Mouse (Mus musculus): ENCODE results near the gene Fbxo6. TPM values are rescaled to one million over a fixed set of nuclear protein-coding genes. Genes with fewer than 3 reads are reported as not detected.
"Not testable (repeated sequence)": the region's sequence is repeated elsewhere in the genome, so short reads cannot be mapped to it uniquely, and the experiment has no call there.

Gene Fbxo6
- polyA plus RNA-seq (2011; ENCODE audit: insufficient read length, low read depth, missing spikeins) = 23.2 and 30.3 TPM in 2 replicates

DNA sequence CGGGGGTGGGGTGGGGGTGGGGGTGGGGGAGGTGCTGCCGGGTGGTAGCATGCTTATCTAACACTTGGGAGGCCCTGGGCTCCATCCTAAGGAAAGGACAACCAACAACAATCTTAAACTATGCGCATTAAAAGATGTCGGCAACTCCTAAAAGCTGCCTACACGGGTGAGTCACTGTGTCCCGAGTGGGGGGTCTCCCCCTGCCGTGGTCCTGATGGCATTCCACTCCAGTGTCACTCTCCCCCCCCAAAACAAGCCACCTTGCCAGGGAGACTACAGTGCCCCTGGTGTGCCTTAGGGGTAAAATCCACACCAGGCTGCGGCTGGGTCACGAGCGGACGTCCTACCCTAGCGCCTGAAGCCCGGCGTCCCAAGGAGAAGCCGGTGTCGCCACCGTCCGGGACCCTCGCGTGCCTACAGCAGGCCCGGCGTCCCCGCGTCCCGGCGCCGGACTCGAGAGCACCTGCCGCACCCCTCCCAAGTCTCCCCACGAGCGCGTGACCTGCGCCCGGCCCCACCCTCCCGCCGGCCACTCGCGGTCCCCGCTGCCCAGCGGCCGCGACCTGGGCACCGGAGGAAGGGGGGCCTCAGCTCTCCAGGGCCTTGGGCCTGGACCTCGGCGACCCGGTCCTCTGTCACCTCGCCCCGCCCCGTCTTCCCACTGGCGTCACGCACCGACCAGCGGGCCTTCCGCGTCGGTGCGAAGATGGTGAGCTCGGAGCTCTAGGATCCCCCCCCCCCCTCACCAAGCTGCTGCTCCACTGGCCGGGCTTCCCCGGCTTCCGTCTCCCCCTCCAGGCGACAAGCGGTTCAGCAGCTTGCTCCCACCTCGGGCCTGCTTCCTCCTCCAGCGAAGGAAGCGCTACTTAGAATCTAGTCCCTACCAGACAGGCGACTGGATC is at the start of gene Fbxo6:
TSS of gene Fbxo6 (minus strand) at position 874 of the 902 bp plus-strand sequence.
- H3K27ac ChIP-seq (ENCODE audit: insufficient read depth, low read length) = peak within 1 kb of the TSS; percentile 78
- peak; percentile 40; the same call in 1 of the 2 replicates for TF ChIP-seq CTCF (IDR thresholded peaks at IDR 0.05; ENCODE audit: borderline replicate concordance, insufficient read depth, low read length)
- TF ChIP-seq POLR2A (IDR thresholded peaks at IDR 0.05; ENCODE audit: low read depth, low read length) = peak; percentile 46
- H3K4me3 ChIP-seq (ENCODE audit: insufficient read depth, low read length) = peak within 1 kb of the TSS; percentile 47
- H3K4me1 ChIP-seq (ENCODE audit: control insufficient read depth, insufficient read depth, low read length) = peaks cover 3% of the 10 kb centered on the region; the same call in 1 of the 2 replicates

GRCm38 (mm10) chr4:148198721-148199120 is 46.8 kb upstream of the Fbxo6 start:
- Histone ChIP-seq H3K4me1 (ENCODE audit: control insufficient read depth, insufficient read depth, low read length) (no peaks in the 10 kb centered on the region), H3K27ac (ENCODE audit: insufficient read depth, low read length) (no peak overlapping the region), H3K4me3 (ENCODE audit: insufficient read depth, low read length) (no peak overlapping the region)
- TF ChIP-seq CTCF (IDR thresholded peaks at IDR 0.05; ENCODE audit: borderline replicate concordance, insufficient read depth, low read length) (no peak), POLR2A (IDR thresholded peaks at IDR 0.05; ENCODE audit: low read depth, low read length) (no peak)

DNA sequence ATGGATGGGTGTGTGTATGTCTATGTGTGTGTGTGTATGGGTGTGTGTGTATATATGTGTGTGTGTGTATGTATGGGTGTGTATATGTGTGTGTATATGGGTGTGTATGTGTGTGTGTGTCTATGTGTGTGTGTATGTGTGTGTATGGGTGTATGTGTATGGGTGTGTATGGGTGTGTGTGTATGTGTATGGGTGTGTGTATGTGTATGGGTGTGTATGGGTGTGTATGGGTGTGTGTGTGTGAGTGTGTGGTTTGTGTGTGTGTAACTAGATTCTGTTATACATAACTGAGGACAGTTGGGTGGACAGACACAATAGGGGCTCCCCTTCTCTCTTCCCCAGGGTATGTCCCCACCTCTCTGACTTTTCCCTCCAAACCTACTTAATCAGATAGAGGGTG is 42.5 kb upstream of the Fbxo6 start:
- TF ChIP-seq POLR2A (IDR thresholded peaks at IDR 0.05; ENCODE audit: low read depth, low read length) (0 out of 2 replicates have a peak, but pooled peaks have one; percentile 10), CTCF (IDR thresholded peaks at IDR 0.05; ENCODE audit: borderline replicate concordance, insufficient read depth, low read length) (no peak)
- no peaks in the 10 kb centered on the region for H3K4me1 ChIP-seq (ENCODE audit: control insufficient read depth, insufficient read depth, low read length)
- no peak overlapping the region for H3K27ac ChIP-seq (ENCODE audit: insufficient read depth, low read length)
- no peak overlapping the region for H3K4me3 ChIP-seq (ENCODE audit: insufficient read depth, low read length)

DNA sequence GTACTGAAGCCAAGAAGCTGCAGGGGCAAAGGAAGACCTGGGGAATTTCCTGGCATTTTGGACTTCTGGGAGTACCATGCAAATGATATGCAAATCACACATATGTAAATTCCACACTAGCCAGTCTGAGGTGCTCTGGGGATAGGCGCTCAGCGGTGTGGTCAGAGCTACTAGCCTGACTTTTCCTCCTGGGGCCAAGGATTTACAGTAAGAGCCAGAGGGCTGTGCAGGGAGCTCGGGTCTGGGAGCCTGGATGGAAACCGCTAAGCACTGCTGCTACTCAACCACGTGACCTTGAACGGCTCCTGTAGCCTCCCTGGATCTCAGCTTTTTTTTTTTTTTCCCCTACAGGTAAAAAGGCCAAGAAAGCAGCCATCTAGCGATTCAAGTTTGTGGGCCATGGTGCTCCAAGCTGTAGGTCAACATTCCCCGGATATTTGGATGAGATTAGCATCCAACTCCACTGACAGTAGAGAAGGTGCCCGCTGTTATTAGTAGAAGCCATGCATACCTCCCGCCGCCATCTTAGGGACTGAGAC is 40.8 kb upstream of the Fbxo6 start:
- Histone ChIP-seq H3K4me1 (ENCODE audit: control insufficient read depth, insufficient read depth, low read length) (no peaks in the 10 kb centered on the region), H3K27ac (ENCODE audit: insufficient read depth, low read length) (no peak overlapping the region), H3K4me3 (ENCODE audit: insufficient read depth, low read length) (no peak overlapping the region)
- no peak for TF ChIP-seq CTCF (IDR thresholded peaks at IDR 0.05; ENCODE audit: borderline replicate concordance, insufficient read depth, low read length)

- not testable (repeated sequence) for H3K27ac ChIP-seq (ENCODE audit: insufficient read depth, low read length); H3K4me1 ChIP-seq (ENCODE audit: control insufficient read depth, insufficient read depth, low read length); H3K4me3 ChIP-seq (ENCODE audit: insufficient read depth, low read length)
Observed at GRCm38 (mm10) chr4:148188767-148189166, 36.8 kb upstream of the Fbxo6 start.

DNA sequence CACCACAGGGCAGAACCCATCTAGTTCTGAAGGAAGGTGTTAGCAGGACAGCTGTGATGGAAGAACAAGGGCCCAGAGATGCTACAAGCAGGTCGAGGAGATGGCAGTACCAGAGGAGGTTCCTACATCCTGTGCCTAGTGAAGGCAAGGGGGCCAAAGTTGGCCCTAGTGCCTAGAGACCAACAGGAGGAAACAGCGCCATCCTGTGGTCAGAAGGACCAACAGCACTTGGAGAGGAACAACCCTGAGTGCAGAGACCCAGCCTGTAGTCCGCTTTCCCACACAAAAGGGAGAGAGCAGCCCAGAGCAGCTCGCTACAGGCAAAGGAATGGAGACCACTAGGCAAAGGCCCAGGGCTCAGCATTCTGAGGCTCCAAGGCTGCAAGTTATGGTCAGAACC is 33.9 kb upstream of the Fbxo6 start:
- no peak overlapping the region for H3K4me3 ChIP-seq (ENCODE audit: insufficient read depth, low read length)
- no peak overlapping the region for H3K27ac ChIP-seq (ENCODE audit: insufficient read depth, low read length)
- no peaks in the 10 kb centered on the region for H3K4me1 ChIP-seq (ENCODE audit: control insufficient read depth, insufficient read depth, low read length)
- TF ChIP-seq CTCF (IDR thresholded peaks at IDR 0.05; ENCODE audit: borderline replicate concordance, insufficient read depth, low read length) (no peak), POLR2A (IDR thresholded peaks at IDR 0.05; ENCODE audit: low read depth, low read length) (no peak)

GRCm38 (mm10) chr4:148184564-148184963 is 32.6 kb upstream of the Fbxo6 start:
- Histone ChIP-seq H3K4me1 (ENCODE audit: control insufficient read depth, insufficient read depth, low read length) (no peaks in the 10 kb centered on the region), H3K4me3 (ENCODE audit: insufficient read depth, low read length) (no peak overlapping the region), H3K27ac (ENCODE audit: insufficient read depth, low read length) (no peak overlapping the region)
- TF ChIP-seq POLR2A (IDR thresholded peaks at IDR 0.05; ENCODE audit: low read depth, low read length) (no peak), CTCF (IDR thresholded peaks at IDR 0.05; ENCODE audit: borderline replicate concordance, insufficient read depth, low read length) (no peak)

DNA sequence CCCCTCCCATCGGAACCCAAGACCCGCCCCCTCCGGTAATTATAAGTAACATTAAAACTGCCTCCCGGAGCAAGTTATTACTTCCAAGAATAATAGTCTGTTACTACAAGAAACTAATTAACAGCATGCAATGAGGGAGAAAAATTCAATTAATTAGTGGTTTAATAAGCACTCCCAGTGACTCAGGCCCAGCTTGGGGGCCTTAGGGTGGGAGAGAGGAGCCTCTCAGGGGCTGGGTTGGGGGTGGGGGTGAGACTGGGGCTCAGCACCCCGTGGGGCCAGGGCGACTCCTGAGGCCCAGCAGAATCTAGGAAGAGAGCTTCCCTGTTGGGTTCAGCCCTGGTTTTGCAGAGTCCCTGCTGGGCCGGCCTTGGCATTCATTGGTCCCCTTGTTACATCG is 30.4 kb upstream of the Fbxo6 start:
- no peak overlapping the region for H3K27ac ChIP-seq (ENCODE audit: insufficient read depth, low read length)
- no peaks in the 10 kb centered on the region for H3K4me1 ChIP-seq (ENCODE audit: control insufficient read depth, insufficient read depth, low read length)
- TF ChIP-seq POLR2A (IDR thresholded peaks at IDR 0.05; ENCODE audit: low read depth, low read length) (no peak), CTCF (IDR thresholded peaks at IDR 0.05; ENCODE audit: borderline replicate concordance, insufficient read depth, low read length) (no peak)
- no peak overlapping the region for H3K4me3 ChIP-seq (ENCODE audit: insufficient read depth, low read length)

DNA sequence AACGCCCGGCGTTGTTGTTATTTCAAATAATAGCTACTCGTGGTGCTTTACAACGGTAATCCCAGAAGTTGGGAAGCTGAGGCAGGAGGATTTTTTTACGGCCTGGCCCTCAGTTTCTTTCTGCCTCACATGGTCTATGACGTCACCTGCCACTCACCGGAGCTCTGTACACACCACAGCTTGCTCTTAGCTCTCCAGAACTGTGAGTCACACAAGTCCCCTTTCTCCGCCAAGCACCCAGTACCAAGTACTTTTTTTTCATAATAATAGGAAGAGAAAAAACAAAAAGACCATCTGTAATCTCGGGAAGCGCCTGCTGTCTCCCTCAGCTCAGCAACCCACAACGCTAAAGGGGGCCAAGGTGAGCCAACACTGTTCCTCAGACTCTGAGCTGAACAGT is 29.5 kb upstream of the Fbxo6 start:
- no peak for TF ChIP-seq CTCF (IDR thresholded peaks at IDR 0.05; ENCODE audit: borderline replicate concordance, insufficient read depth, low read length)
- TF ChIP-seq POLR2A (IDR thresholded peaks at IDR 0.05; ENCODE audit: low read depth, low read length) = no peak
- Histone ChIP-seq H3K4me1 (ENCODE audit: control insufficient read depth, insufficient read depth, low read length) (no peaks in the 10 kb centered on the region), H3K4me3 (ENCODE audit: insufficient read depth, low read length) (no peak overlapping the region), H3K27ac (ENCODE audit: insufficient read depth, low read length) (no peak overlapping the region)

DNA sequence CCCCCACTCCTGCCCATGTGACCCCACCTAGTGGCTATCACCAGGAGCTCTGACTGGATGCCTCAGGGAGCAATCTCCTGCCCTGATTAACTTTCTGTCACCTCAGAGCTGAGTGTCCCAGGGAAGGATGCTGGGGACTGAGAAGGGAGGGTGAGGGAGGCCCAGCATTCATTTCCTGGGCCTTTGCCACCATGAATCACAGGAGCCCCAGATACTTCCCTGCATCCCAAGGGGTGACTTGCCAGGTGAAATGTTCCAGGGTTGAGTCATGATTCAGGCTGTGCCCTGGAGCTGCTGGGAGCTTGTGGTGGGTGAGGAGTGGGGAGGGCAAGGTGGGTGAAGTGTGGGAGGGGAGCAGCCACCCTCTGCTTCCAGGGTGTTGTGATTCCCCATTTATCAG is 25.8 kb upstream of the Fbxo6 start:
- Histone ChIP-seq H3K4me3 (ENCODE audit: insufficient read depth, low read length) (no peak overlapping the region), H3K4me1 (ENCODE audit: control insufficient read depth, insufficient read depth, low read length) (no peaks in the 10 kb centered on the region), H3K27ac (ENCODE audit: insufficient read depth, low read length) (no peak overlapping the region)
- no peak for TF ChIP-seq CTCF (IDR thresholded peaks at IDR 0.05; ENCODE audit: borderline replicate concordance, insufficient read depth, low read length)
- no peak for TF ChIP-seq POLR2A (IDR thresholded peaks at IDR 0.05; ENCODE audit: low read depth, low read length)

DNA sequence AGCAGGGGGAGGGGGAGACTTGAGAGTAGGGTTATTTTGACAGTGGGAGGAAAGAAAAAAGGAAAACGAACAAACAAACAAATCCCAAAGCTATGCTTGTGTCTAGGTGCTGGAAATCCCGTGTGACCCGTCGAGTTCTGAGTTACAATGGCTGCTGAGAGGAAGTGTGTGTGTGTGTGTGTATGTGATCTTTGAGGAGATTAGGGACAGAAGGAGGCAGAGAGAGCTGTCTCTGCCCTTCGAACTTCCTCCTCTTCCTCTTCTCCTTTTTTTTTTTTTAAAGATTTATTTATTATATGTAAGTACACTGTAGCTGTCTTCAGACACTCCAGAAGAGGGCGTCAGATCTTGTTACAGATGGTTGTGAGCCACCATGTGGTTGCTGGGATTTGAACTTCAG is 24.7 kb upstream of the Fbxo6 start:
- not testable (repeated sequence) for H3K27ac ChIP-seq (ENCODE audit: insufficient read depth, low read length); H3K4me1 ChIP-seq (ENCODE audit: control insufficient read depth, insufficient read depth, low read length); H3K4me3 ChIP-seq (ENCODE audit: insufficient read depth, low read length)
